ENCODE assay signal across 8 mouse cellular contexts in genomic region chr2:167959384-167959911, GRCm38 (mm10). TPM values are rescaled to one million over a fixed set of nuclear protein-coding genes. Genes with fewer than 3 reads are reported as not detected.
DNase-seq lines count a peak whose midpoint lies in the region; ATAC-seq lines count a peak whose summit lies in the region.

No protein-coding gene starts in this region.

- peaks cover 22% of the 10 kb centered on the region for H3K4me1 ChIP-seq in midbrain, embryonic 15.5 days
- H3K4me1 ChIP-seq in midbrain, embryonic 14.5 days (ENCODE audit: control insufficient read depth, insufficient read depth, low read length), result 0 out of 2 replicates have a peak, but pooled peaks cover 2% of the 10 kb centered on the region
- H3K4me1 ChIP-seq in liver, embryonic 11.5 days (replicated peaks; ENCODE audit: control insufficient read depth, insufficient read depth, low read length), result peaks cover 34% of the 10 kb centered on the region

- H3K36me3 ChIP-seq in midbrain, embryonic 15.5 days (replicated peaks), result no peaks in the 10 kb centered on the region
- H3K36me3 ChIP-seq in midbrain, embryonic 14.5 days (ENCODE audit: control insufficient read depth, insufficient read depth, low read length), result peaks cover 14% of the 10 kb centered on the region
- 0 out of 2 replicates have a peak, but pooled peaks cover under 1% of the 10 kb centered on the region for H3K36me3 ChIP-seq in liver, embryonic 11.5 days (ENCODE audit: control insufficient read depth, insufficient read depth, low read length)
- no peaks in the 10 kb centered on the region; the same call in none of the 2 replicates for H3K36me3 ChIP-seq in splenic B cell, adult 2 months (ENCODE audit: control insufficient read depth, insufficient read depth, low read length, poor library complexity, severe bottlenecking)

- 0 out of 2 replicates have a peak overlapping the region, but pooled peaks have one; percentile 1 for H3K27ac ChIP-seq in midbrain, embryonic 15.5 days
- H3K27ac ChIP-seq in midbrain, embryonic 14.5 days (replicated peaks; ENCODE audit: low read depth, low read length), result no peak overlapping the region
- peak overlapping the region; percentile 57 for H3K27ac ChIP-seq in liver, embryonic 11.5 days (ENCODE audit: low read depth, low read length)

- 85% methylated on average over 4 of the region's 4 CpGs for WGBS in midbrain, embryonic 15.5 days
- WGBS in midbrain, embryonic 14.5 days, result 86% methylated on average over 4 of the region's 4 CpGs
- WGBS in liver, embryonic 11.5 days, result 60% methylated on average over 4 of the region's 4 CpGs

- no peaks in the 10 kb centered on the region for H3K9me3 ChIP-seq in midbrain, embryonic 15.5 days
- no peaks in the 10 kb centered on the region for H3K9me3 ChIP-seq in midbrain, embryonic 14.5 days (ENCODE audit: control insufficient read depth, low read length)
- H3K9me3 ChIP-seq in liver, embryonic 11.5 days (ENCODE audit: control insufficient read depth, low read length), result no peaks in the 10 kb centered on the region

- ATAC-seq in midbrain, embryonic 15.5 days (replicated peaks), result no peak
- ATAC-seq in midbrain, embryonic 14.5 days (ENCODE audit: low FRiP score, low TSS enrichment), result no peak
- 0 out of 2 replicates have a peak, but pooled peaks have one; percentile 39 for ATAC-seq in liver, embryonic 11.5 days (replicated peaks; ENCODE audit: low FRiP score)
- ATAC-seq in erythroblast, adult 5-6 weeks (replicated peaks; ENCODE audit: low FRiP score, poor library complexity, severe bottlenecking), result no peak

- H3K4me3 ChIP-seq in midbrain, embryonic 15.5 days, result no peak overlapping the region
- no peak overlapping the region for H3K4me3 ChIP-seq in midbrain, embryonic 14.5 days (replicated peaks; ENCODE audit: low read depth, low read length)
- H3K4me3 ChIP-seq in liver, embryonic 11.5 days (ENCODE audit: low read depth, low read length), result no peak overlapping the region

- DNase-seq in embryo, embryonic 10 days (ENCODE audit: low spot score), result peak; percentile 20
- no peak for DNase-seq in embryo, embryonic 10.5 days (ENCODE audit: low spot score)
- DNase-seq in midbrain, embryonic 14.5 days, result no peak
- DNase-seq in liver, embryonic 11.5 days (ENCODE audit: low spot score), result no peak
- peak; percentile 66 for DNase-seq in splenic B cell, adult 2 months (ENCODE audit: low read depth, low spot score)
- no peak for DNase-seq in adrenal gland, postnatal 36 days

- no peak overlapping the region for H3K9ac ChIP-seq in midbrain, embryonic 15.5 days
- H3K9ac ChIP-seq in midbrain, embryonic 14.5 days (replicated peaks; ENCODE audit: low read length), result no peak overlapping the region
- H3K9ac ChIP-seq in liver, embryonic 11.5 days (ENCODE audit: low read depth, low read length), result peak overlapping the region; percentile 3; the same call in 1 of the 2 replicates

- H3K4me2 ChIP-seq in midbrain, embryonic 15.5 days, result no peak overlapping the region
- no peak overlapping the region for H3K4me2 ChIP-seq in midbrain, embryonic 14.5 days (ENCODE audit: low read length)
- peak overlapping the region; percentile 16 for H3K4me2 ChIP-seq in liver, embryonic 11.5 days

- no peaks in the 10 kb centered on the region for H3K27me3 ChIP-seq in midbrain, embryonic 15.5 days (replicated peaks)
- no peaks in the 10 kb centered on the region for H3K27me3 ChIP-seq in midbrain, embryonic 14.5 days (ENCODE audit: control insufficient read depth, insufficient read depth, low read length)
- no peaks in the 10 kb centered on the region for H3K27me3 ChIP-seq in liver, embryonic 11.5 days (replicated peaks; ENCODE audit: control insufficient read depth, insufficient read depth, low read length)
- no peaks in the 10 kb centered on the region for H3K27me3 ChIP-seq in splenic B cell, adult 2 months (ENCODE audit: control insufficient read depth, insufficient read depth, low read length, poor library complexity, severe bottlenecking)

RNA-seq across cellular contexts. Expression of gene Ptpn1, which starts 27.6 kb away (rescaled TPM):
- polyA plus RNA-seq in midbrain, embryonic 15.5 days (2015; fragmentation: Nextera tagmentation; extraction: Ambion mirVana), result 73.6 and 74.5 TPM in 2 replicates
- polyA plus RNA-seq in midbrain, embryonic 14.5 days (2014; fragmentation: Nextera tagmentation; extraction: Ambion mirVana), result 53.1 and 81.9 TPM in 2 replicates
- polyA plus RNA-seq in liver, embryonic 11.5 days (2014; fragmentation: Nextera tagmentation; extraction: Ambion mirVana), result 50.7 and 53.6 TPM in 2 replicates
- 11.7 and 11.9 TPM in 2 replicates for total RNA-seq in erythroblast, adult 5-6 weeks (2015; ENCODE audit: low replicate concordance)
- total RNA-seq in erythroblast, adult 5-6 weeks (2017; ENCODE audit: low replicate concordance), result 8.9 and 9.1 TPM in 2 replicates
- 10 to 100 TPM; 57.2 to 65.2 TPM for total RNA-seq in adrenal gland, postnatal 36 days (2021)

RNA-seq across cellular contexts. Expression of gene Ripor3, which starts 51.0 kb away (rescaled TPM):
- 0.66 and 0.70 TPM in 2 replicates for polyA plus RNA-seq in midbrain, embryonic 15.5 days (2015; fragmentation: Nextera tagmentation; extraction: Ambion mirVana)
- polyA plus RNA-seq in midbrain, embryonic 14.5 days (2014; fragmentation: Nextera tagmentation; extraction: Ambion mirVana), result 0.22 TPM in 1 of 2 replicates, not detected in the other
- polyA plus RNA-seq in liver, embryonic 11.5 days (2014; fragmentation: Nextera tagmentation; extraction: Ambion mirVana), result 3.1 and 3.6 TPM in 2 replicates
- total RNA-seq in erythroblast, adult 5-6 weeks (2015; ENCODE audit: low replicate concordance), result not detected in 2 replicates
- not detected in 2 replicates for total RNA-seq in erythroblast, adult 5-6 weeks (2017; ENCODE audit: low replicate concordance)
- 1 to 10 TPM; 2.1 TPM for total RNA-seq in adrenal gland, postnatal 36 days (2021)

Comparison
In these comparisons a context has a peak if more than half of its experiments do, and no peak if none do; other contexts are left out.
1. DNase-seq: peak in embryo, embryonic 10 days (single experiment) and splenic B cell, adult 2 months (single experiment); none in embryo, embryonic 10.5 days (single experiment), midbrain, embryonic 14.5 days (single experiment), liver, embryonic 11.5 days (single experiment) and adrenal gland, postnatal 36 days (0 of 2).